Comparison of ENCODE assay signal across 8 mouse cellular contexts in genomic region chrX:169987368-169987837, GRCm38 (mm10). TPM values are rescaled to one million over a fixed set of nuclear protein-coding genes. Genes with fewer than 3 reads are reported as not detected.
A peak's percentile ranks its signal among the peaks of the same experiment; 100 is the strongest.
DNase-seq lines count a peak whose midpoint lies in the region; ATAC-seq lines count a peak whose summit lies in the region.
"Not testable (repeated sequence)": the region's sequence is repeated elsewhere in the genome, so short reads cannot be mapped to it uniquely, and the experiment has no call there.

No protein-coding gene starts in this region.

- not testable (repeated sequence) for H3K27me3 ChIP-seq in forebrain, embryonic 11.5 days (ENCODE audit: control insufficient read depth, insufficient read depth, low read length); heart, embryonic 12.5 days (replicated peaks); kidney, embryonic 16.5 days (ENCODE audit: insufficient read depth, low read length); liver, embryonic 12.5 days (replicated peaks); splenic B cell, adult 2 months (ENCODE audit: control insufficient read depth, insufficient read depth, low read length, poor library complexity, severe bottlenecking)

- H3K9me3 ChIP-seq in forebrain, embryonic 11.5 days (ENCODE audit: control insufficient read depth, low read length), result peaks cover 57% of the 10 kb centered on the region
- H3K9me3 ChIP-seq in heart, embryonic 12.5 days (replicated peaks), result peaks cover 64% of the 10 kb centered on the region
- peaks cover 66% of the 10 kb centered on the region for H3K9me3 ChIP-seq in kidney, embryonic 16.5 days (ENCODE audit: low read length)
- H3K9me3 ChIP-seq in liver, embryonic 12.5 days (replicated peaks), result peaks cover 67% of the 10 kb centered on the region

- peaks cover 58% of the 10 kb centered on the region for H3K36me3 ChIP-seq in forebrain, embryonic 11.5 days (ENCODE audit: control insufficient read depth, insufficient read depth, low read length)
- peaks cover 64% of the 10 kb centered on the region for H3K36me3 ChIP-seq in heart, embryonic 12.5 days
- peaks cover 66% of the 10 kb centered on the region for H3K36me3 ChIP-seq in kidney, embryonic 16.5 days (ENCODE audit: insufficient read depth, low read length)
- peaks cover 68% of the 10 kb centered on the region for H3K36me3 ChIP-seq in liver, embryonic 12.5 days
- not testable (repeated sequence) for H3K36me3 ChIP-seq in splenic B cell, adult 2 months (ENCODE audit: control insufficient read depth, insufficient read depth, low read length, poor library complexity, severe bottlenecking)

- peak; percentile 69 for DNase-seq in CD4-positive helper T cell, adult 2 months (ENCODE audit: low read depth, low spot score)
- DNase-seq in c-Kit-positive CD71-positive TER-119-positive erythroid progenitor cells, embryonic 14.5 days (ENCODE audit: low spot score), result peak; percentile 57
- DNase-seq in forebrain, embryonic 11.5 days (ENCODE audit: low spot score), result peak; percentile 79
- peak; percentile 27 to 56 for DNase-seq in monocyte, adult 2 months (ENCODE audit: low read depth in 1 of 2, low spot score in 2 of 2)
- DNase-seq in splenic B cell, adult 2 months (ENCODE audit: low read depth, low spot score), result peak; percentile 76

- H3K4me1 ChIP-seq in forebrain, embryonic 11.5 days (replicated peaks; ENCODE audit: control insufficient read depth, insufficient read depth, low read length); heart, embryonic 12.5 days (replicated peaks); kidney, embryonic 16.5 days (ENCODE audit: insufficient read depth, low read length); liver, embryonic 12.5 days: not testable (repeated sequence)

- ATAC-seq in forebrain, embryonic 11.5 days (replicated peaks; ENCODE audit: low FRiP score), result peak; percentile 6
- 0 out of 2 replicates have a peak, but pooled peaks have one; percentile 13 for ATAC-seq in heart, embryonic 12.5 days (ENCODE audit: insufficient number of reproducible peaks, low FRiP score)
- peak; percentile 21; the same call in 1 of the 2 replicates for ATAC-seq in kidney, embryonic 16.5 days (ENCODE audit: low FRiP score, low TSS enrichment)
- ATAC-seq in liver, embryonic 12.5 days, result not testable (repeated sequence)

- WGBS in forebrain, embryonic 11.5 days, result 88% methylated on average over 28 of the region's 28 CpGs
- WGBS in heart, embryonic 12.5 days, result 85% methylated on average over 28 of the region's 28 CpGs
- 86% methylated on average over 28 of the region's 28 CpGs for WGBS in kidney, embryonic 16.5 days
- WGBS in liver, embryonic 12.5 days (ENCODE audit: insufficient replicate concordance), result 83% methylated on average over 28 of the region's 28 CpGs

- H3K4me3 ChIP-seq in forebrain, embryonic 11.5 days (ENCODE audit: low read depth, low read length); heart, embryonic 12.5 days; kidney, embryonic 16.5 days (ENCODE audit: low read length): not testable (repeated sequence)
- H3K4me3 ChIP-seq in liver, embryonic 12.5 days, result peak overlapping the region; percentile 2; the same call in 1 of the 2 replicates

- not testable (repeated sequence) for H3K27ac ChIP-seq in forebrain, embryonic 11.5 days (ENCODE audit: low read depth, low read length); heart, embryonic 12.5 days (ENCODE audit: poor library complexity, severe bottlenecking); kidney, embryonic 16.5 days (ENCODE audit: low read length); liver, embryonic 12.5 days

- H3K9ac ChIP-seq in forebrain, embryonic 11.5 days (ENCODE audit: low read length); heart, embryonic 12.5 days; kidney, embryonic 16.5 days (replicated peaks; ENCODE audit: low read length); liver, embryonic 12.5 days: not testable (repeated sequence)

- H3K4me2 ChIP-seq in forebrain, embryonic 11.5 days (ENCODE audit: low read depth, low read length, severe bottlenecking); heart, embryonic 12.5 days; kidney, embryonic 16.5 days (replicated peaks; ENCODE audit: low read depth, low read length): not testable (repeated sequence)
- peak overlapping the region; percentile 14 for H3K4me2 ChIP-seq in liver, embryonic 12.5 days

RNA-seq across cellular contexts. Expression of gene Gm21887, which starts 22.1 kb away (rescaled TPM):
- polyA plus RNA-seq in forebrain, embryonic 11.5 days (2014; fragmentation: Nextera tagmentation; extraction: Ambion mirVana), result 321 and 384 TPM in 2 replicates
- 121 and 171 TPM in 2 replicates for polyA plus RNA-seq in heart, embryonic 12.5 days (2016; fragmentation: Nextera tagmentation; extraction: Ambion mirVana)
- polyA plus RNA-seq in kidney, embryonic 16.5 days (2015; fragmentation: Nextera tagmentation; extraction: Ambion mirVana), result 162 and 299 TPM in 2 replicates
- 196 and 237 TPM in 2 replicates for polyA plus RNA-seq in liver, embryonic 12.5 days (2016; fragmentation: Nextera tagmentation; extraction: Ambion mirVana)
